Mouse (Mus musculus) small intestine, adult 2 months (tissue): ENCODE measurements around the gene Sox14. TPM values are rescaled to one million over a fixed set of nuclear protein-coding genes. Genes with fewer than 3 reads are reported as not detected.

Experiments used
- H3K27ac ChIP-seq: fragments of 200-500 bp; 2 replicates; pipeline ENCODE4 v1.5.1; 2012; ENCODE audit warnings: low read depth, low read length, control low read depth, inconsistent platforms; ENCODE audit not compliant: insufficient read depth
- H3K27me3 ChIP-seq: fragments of 200-500 bp; 2 replicates; pipeline ENCODE4 v1.6.1; 2012; ENCODE audit warnings: mild to moderate bottlenecking, moderate library complexity, low read length, inconsistent platforms; ENCODE audit not compliant: control insufficient read depth, insufficient read depth
- H3K36me3 ChIP-seq: fragments of 200-500 bp; 2 replicates; pipeline ENCODE4 v1.6.1; 2012; ENCODE audit warnings: mild to moderate bottlenecking, low read length, control low read depth, inconsistent platforms; ENCODE audit not compliant: control insufficient read depth, insufficient read depth
- H3K4me1 ChIP-seq: fragments of 200-500 bp; 2 replicates; pipeline ENCODE4 v1.6.1; 2012; ENCODE audit warnings: low read length, inconsistent platforms, mixed read lengths; ENCODE audit not compliant: control insufficient read depth, insufficient read depth, insufficient read length
- H3K4me3 ChIP-seq: fragments of 200-500 bp; 2 replicates; pipeline ENCODE4 v1.5.1; 2012; ENCODE audit warnings: low read depth, mild to moderate bottlenecking, control low read depth, inconsistent platforms, low read length, moderate library complexity
- CTCF ChIP-seq: fragments of 200-500 bp; IDR thresholded peaks from 2 replicates; pipeline ENCODE4 v1.5.1; 2012; ENCODE audit warnings: low read depth, mild to moderate bottlenecking, control low read depth, inconsistent platforms, low read length, moderate library complexity, mixed read lengths; ENCODE audit not compliant: insufficient replicate concordance, insufficient read length; ENCODE audit errors: extremely low read depth
- POLR2A ChIP-seq: fragments of 200-500 bp; IDR thresholded peaks from 2 replicates; pipeline ENCODE4 v1.6.1; 2012; ENCODE audit warnings: low read depth, mild to moderate bottlenecking, control low read depth, inconsistent platforms, low read length, moderate library complexity
- WGBS: fragments of 180-500 bp; shearing (Covaris S2); methylation state at CpG from one replicate; pipeline ENCODE4 v1.1.7; 2018; 5-methylcytosine and 5-hydroxymethylcytosine counted together
- polyA plus RNA-seq: library from polyadenylated mRNA; depleted of rRNA; stranded (reverse); fragments of >200 nt; gene quantifications from 2 replicates; pipeline ENCODE4 v1.2.3, GENCODE M21; 2012; rRNA removed

The Sox14 gene
- polyA plus RNA-seq: not detected in 2 replicates

GRCm38 (mm10) chr9:99875618-99876372, at the start of gene Sox14:
Gene Sox14, minus strand, starts transcription at chr9:99876170.
- no peaks in the 10 kb centered on the region for H3K4me1 ChIP-seq
- peak within 1 kb of the TSS; percentile 1; the same call in 1 of the 2 replicates for H3K4me3 ChIP-seq
- no peak within 1 kb of the TSS for H3K27ac ChIP-seq
- H3K36me3 ChIP-seq: no peaks in the 10 kb centered on the region
- 2% methylated on average over 47 of the region's 47 CpGs for WGBS
- peaks cover 70% of the 10 kb centered on the region for H3K27me3 ChIP-seq
- no peak for TF ChIP-seq CTCF

GRCm38 (mm10) chr9:99879311-99879710, 3.3 kb upstream of the Sox14 start:
- peaks cover 45% of the 10 kb centered on the region for H3K27me3 ChIP-seq
- TF ChIP-seq POLR2A (no peak), CTCF (no peak)

GRCm38 (mm10) chr9:99878588-99878987, 2.6 kb upstream of the Sox14 start:
- Histone ChIP-seq H3K4me3 (no peak overlapping the region), H3K27ac (no peak overlapping the region), H3K4me1 (no peaks in the 10 kb centered on the region), H3K36me3 (no peaks in the 10 kb centered on the region), H3K27me3 (peaks cover 48% of the 10 kb centered on the region)
- WGBS: 7% methylated on average over 5 of the region's 5 CpGs
- TF ChIP-seq POLR2A: no peak
- TF ChIP-seq CTCF: no peak

More at GRCm38 (mm10) chr9:99879311-99879710, 3.3 kb upstream of the Sox14 start:
- H3K27ac ChIP-seq: no peak overlapping the region
- H3K4me3 ChIP-seq: no peak overlapping the region
- WGBS: 5% methylated on average over 14 of the region's 14 CpGs
- no peaks in the 10 kb centered on the region for H3K4me1 ChIP-seq
- H3K36me3 ChIP-seq: no peaks in the 10 kb centered on the region

- no peaks in the 10 kb centered on the region for H3K4me1 ChIP-seq
- H3K36me3 ChIP-seq: no peaks in the 10 kb centered on the region
- H3K27ac ChIP-seq: no peak overlapping the region
- 8% methylated on average over 22 of the region's 22 CpGs for WGBS
- H3K27me3 ChIP-seq: peaks cover 59% of the 10 kb centered on the region
- TF ChIP-seq CTCF (no peak), POLR2A (no peak)
- no peak overlapping the region for H3K4me3 ChIP-seq
Measured at GRCm38 (mm10) chr9:99877056-99877546, 1.1 kb upstream of the Sox14 start.

GRCm38 (mm10) chr9:99876373-99877055, 544 bp upstream of the Sox14 start:
- H3K4me3 ChIP-seq: no peak overlapping the region

GRCm38 (mm10) chr9:99874735-99875617, 994 bp downstream of the Sox14 start:
- Histone ChIP-seq H3K4me3 (0 out of 2 replicates have a peak overlapping the region, but pooled peaks have one; percentile 1), H3K27me3 (peaks cover 78% of the 10 kb centered on the region), H3K27ac (no peak overlapping the region), H3K4me1 (no peaks in the 10 kb centered on the region), H3K36me3 (no peaks in the 10 kb centered on the region)
- TF ChIP-seq CTCF: no peak
- TF ChIP-seq POLR2A: no peak
- 7% methylated on average over 52 of the region's 52 CpGs for WGBS

More at GRCm38 (mm10) chr9:99876373-99877055, 544 bp upstream of the Sox14 start:
- 3% methylated on average over 25 of the region's 25 CpGs for WGBS
- H3K27me3 ChIP-seq: peaks cover 65% of the 10 kb centered on the region
- TF ChIP-seq POLR2A (no peak), CTCF (no peak)
- no peaks in the 10 kb centered on the region for H3K4me1 ChIP-seq
- H3K27ac ChIP-seq: no peak overlapping the region
- no peaks in the 10 kb centered on the region for H3K36me3 ChIP-seq
